In the genomic region with DNA sequence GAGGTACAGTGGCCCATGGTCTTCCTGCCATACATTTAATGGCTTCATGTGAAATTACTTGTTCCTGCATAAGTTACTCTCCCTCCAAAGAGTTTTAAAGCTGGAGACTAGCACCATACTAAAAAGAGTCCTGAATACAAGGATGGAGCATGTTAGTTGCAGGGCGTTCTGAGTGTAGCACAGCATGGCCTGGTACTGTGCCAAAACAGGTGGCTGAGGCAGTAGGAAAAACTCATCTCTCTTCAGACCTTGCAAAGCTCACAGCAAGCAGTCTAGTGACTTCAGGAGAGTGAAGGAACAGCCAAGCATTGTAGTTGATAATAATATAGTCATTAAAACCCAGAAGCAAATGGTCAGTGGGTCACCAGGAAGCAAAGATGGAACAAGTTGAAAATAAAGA, we compare ENCODE assay signal across 27 mouse cellular contexts.
DNase-seq lines count a peak whose midpoint lies in the region; ATAC-seq lines count a peak whose summit lies in the region.
"Had no signal": no experiment of that assay in that cellular context is flagged by ENCODE, and none has a peak within 500 bp of the region (broad histone marks: within the 10 kb centered on the region; RNA-seq: fewer than 3 reads in every experiment).

No protein-coding gene starts in this region.

- 0 out of 2 replicates have a peak overlapping the region, but pooled peaks have one; percentile 13 for H3K4me2 ChIP-seq in hindbrain, embryonic 16.5 days (ENCODE audit: low read length)
- no peak overlapping the region for H3K4me2 ChIP-seq in stomach, embryonic 16.5 days (ENCODE audit: low read depth, low read length)
- H3K4me2 ChIP-seq: embryonic facial prominence, embryonic 13.5 days; hindbrain, embryonic 13.5 days; limb, embryonic 15.5 days; lung, embryonic 14.5 days; stomach, embryonic 15.5 days had no signal

- no peaks in the 10 kb centered on the region for H3K36me3 ChIP-seq in hindbrain, embryonic 16.5 days (ENCODE audit: control insufficient read depth, insufficient read depth, low read length)
- no peaks in the 10 kb centered on the region for H3K36me3 ChIP-seq in hindbrain, embryonic 10.5 days
- H3K36me3 ChIP-seq in stomach, embryonic 16.5 days (ENCODE audit: control insufficient read depth, insufficient read depth, low read length), result no peaks in the 10 kb centered on the region
- H3K36me3 ChIP-seq: embryonic facial prominence, embryonic 13.5 days; heart, embryonic 10.5 days; hindbrain, embryonic 13.5 days; limb, embryonic 15.5 days; stomach, embryonic 15.5 days had no signal

- DNase-seq in cerebellum, postnatal 10 days, result peak; percentile 62 to 69
- DNase-seq in cerebellum, adult 9-10 months, result no peak
- DNase-seq in hindbrain, embryonic 10.5 days (ENCODE audit: low spot score), result no peak
- peak; percentile 15 for DNase-seq in retina, postnatal 1 day
- DNase-seq in retina, embryonic 14.5 days (ENCODE audit: low spot score), result no peak
- no peak for DNase-seq in embryo, embryonic 10 days (ENCODE audit: low spot score)
- DNase-seq: adrenal gland, postnatal 25 days; cerebellum, adult 11 months; embryo, embryonic 11 days; kidney, adult 2 months; layer of hippocampus, adult 9-11 months; lung, embryonic 14.5 days; thymus, adult 2 months; thymus, postnatal 4 days had no signal

- H3K4me1 ChIP-seq in hindbrain, embryonic 16.5 days (ENCODE audit: control insufficient read depth, insufficient read depth, low read depth, low read length), result no peaks in the 10 kb centered on the region; the same call in 1 of the 2 replicates
- H3K4me1 ChIP-seq in hindbrain, embryonic 10.5 days (replicated peaks), result no peaks in the 10 kb centered on the region; the same call in 1 of the 2 replicates
- H3K4me1 ChIP-seq in stomach, embryonic 16.5 days (ENCODE audit: control insufficient read depth, insufficient read depth, low read length), result no peaks in the 10 kb centered on the region
- H3K4me1 ChIP-seq: embryonic facial prominence, embryonic 13.5 days; heart, embryonic 10.5 days; limb, embryonic 15.5 days; megakaryocyte, embryonic 14.5 days; stomach, embryonic 15.5 days had no signal

- WGBS in hindbrain, embryonic 16.5 days, result 52% methylated on average over 1 of the region's 1 CpGs
- WGBS in hindbrain, embryonic 10.5 days, result 76% methylated on average over 1 of the region's 1 CpGs
- 46% methylated on average over 1 of the region's 1 CpGs for WGBS in stomach, embryonic 16.5 days

- ATAC-seq in hindbrain, embryonic 16.5 days, result no peak
- peak; percentile 21; the same call in 1 of the 2 replicates for ATAC-seq in stomach, embryonic 16.5 days (ENCODE audit: insufficient read depth, low FRiP score)
- ATAC-seq: midbrain, embryonic 16.5 days had no signal

- no peaks in the 10 kb centered on the region for H3K27me3 ChIP-seq in hindbrain, embryonic 16.5 days (replicated peaks; ENCODE audit: control insufficient read depth, insufficient read depth, low read length)
- no peaks in the 10 kb centered on the region for H3K27me3 ChIP-seq in hindbrain, embryonic 10.5 days (ENCODE audit: insufficient read depth, poor library complexity, severe bottlenecking)
- no peaks in the 10 kb centered on the region for H3K27me3 ChIP-seq in stomach, embryonic 16.5 days (ENCODE audit: control insufficient read depth, insufficient read depth, low read length)
- H3K27me3 ChIP-seq: embryonic facial prominence, embryonic 13.5 days; hindbrain, embryonic 13.5 days; limb, embryonic 15.5 days; megakaryocyte, embryonic 14.5 days; stomach, embryonic 15.5 days had no signal

- no peak overlapping the region for H3K9ac ChIP-seq in hindbrain, embryonic 16.5 days (ENCODE audit: low read depth, low read length)
- no peak overlapping the region for H3K9ac ChIP-seq in stomach, embryonic 16.5 days (ENCODE audit: low read length)
- H3K9ac ChIP-seq: embryonic facial prominence, embryonic 13.5 days; hindbrain, embryonic 13.5 days; limb, embryonic 15.5 days; liver, embryonic 14.5 days; lung, embryonic 14.5 days; stomach, embryonic 15.5 days had no signal

- no peak overlapping the region for H3K4me3 ChIP-seq in hindbrain, embryonic 16.5 days (ENCODE audit: low read length)
- no peak overlapping the region for H3K4me3 ChIP-seq in hindbrain, embryonic 10.5 days
- no peak overlapping the region for H3K4me3 ChIP-seq in stomach, embryonic 16.5 days (replicated peaks; ENCODE audit: low read length)
- H3K4me3 ChIP-seq: embryonic facial prominence, embryonic 13.5 days; erythroblast, embryonic 14.5 days; heart, embryonic 10.5 days; hindbrain, embryonic 13.5 days; limb, embryonic 15.5 days; megakaryocyte, embryonic 14.5 days; stomach, embryonic 15.5 days had no signal

- no peaks in the 10 kb centered on the region for H3K9me3 ChIP-seq in hindbrain, embryonic 16.5 days (ENCODE audit: control insufficient read depth, low read length)
- H3K9me3 ChIP-seq in hindbrain, embryonic 10.5 days, result no peaks in the 10 kb centered on the region
- H3K9me3 ChIP-seq in stomach, embryonic 16.5 days (replicated peaks; ENCODE audit: control insufficient read depth, low read length), result no peaks in the 10 kb centered on the region
- H3K9me3 ChIP-seq: embryonic facial prominence, embryonic 13.5 days; heart, embryonic 10.5 days; hindbrain, embryonic 13.5 days; limb, embryonic 15.5 days; megakaryocyte, embryonic 14.5 days; stomach, embryonic 15.5 days had no signal

- H3K27ac ChIP-seq in hindbrain, embryonic 16.5 days (ENCODE audit: low read depth, low read length), result no peak overlapping the region
- no peak overlapping the region for H3K27ac ChIP-seq in hindbrain, embryonic 10.5 days
- no peak overlapping the region for H3K27ac ChIP-seq in stomach, embryonic 16.5 days (ENCODE audit: low read length)
- H3K27ac ChIP-seq: embryonic facial prominence, embryonic 13.5 days; heart, embryonic 10.5 days; hindbrain, embryonic 13.5 days; kidney, postnatal 0 days; left cerebral cortex, adult 2 months; limb, embryonic 15.5 days; liver, embryonic 14.5 days; stomach, embryonic 15.5 days had no signal

Comparison
In these comparisons a context has a peak if more than half of its experiments do, and no peak if none do; other contexts are left out.
1. DNase-seq: peak in cerebellum, postnatal 10 days (2 of 2) and retina, postnatal 1 day (single experiment); none in cerebellum, adult 9-10 months (single experiment), hindbrain, embryonic 10.5 days (single experiment), retina, embryonic 14.5 days (single experiment) and embryo, embryonic 10 days (single experiment).